Mouse (Mus musculus): ENCODE results near the gene Clca4a. TPM values are rescaled to one million over a fixed set of nuclear protein-coding genes. Genes with fewer than 3 reads are reported as not detected.

The Clca4a gene
- polyA plus RNA-seq (2015; fragmentation: Nextera tagmentation; extraction: Ambion mirVana) = 0.07 TPM in 1 of 2 replicates, not detected in the other

- H3K27ac ChIP-seq (ENCODE audit: low read length) = no peak within 1 kb of the TSS
- no peak within 1 kb of the TSS for H3K4me2 ChIP-seq (ENCODE audit: low read depth, low read length)
- H3K4me3 ChIP-seq (replicated peaks; ENCODE audit: low read length) = no peak within 1 kb of the TSS
- H3K9ac ChIP-seq (ENCODE audit: low read length) = no peak within 1 kb of the TSS
- H3K4me1 ChIP-seq (ENCODE audit: control insufficient read depth, insufficient read depth, low read length) = no peaks in the 10 kb centered on the region
- H3K27me3 ChIP-seq (ENCODE audit: control insufficient read depth, insufficient read depth, low read length) = no peaks in the 10 kb centered on the region
- no peaks in the 10 kb centered on the region for H3K9me3 ChIP-seq (replicated peaks; ENCODE audit: control insufficient read depth, low read length)
- ATAC-seq (ENCODE audit: insufficient read depth, low FRiP score) = no peak
- H3K36me3 ChIP-seq (ENCODE audit: control insufficient read depth, insufficient read depth, low read length) = no peaks in the 10 kb centered on the region
These were observed at the start of gene Clca4a for GRCm38 (mm10) chr3:144974945-144975344. Gene Clca4a (minus strand): TSS chr3:144975045.

- H3K4me1 ChIP-seq (ENCODE audit: control insufficient read depth, insufficient read depth, low read length) = no peaks in the 10 kb centered on the region
- no peaks in the 10 kb centered on the region for H3K36me3 ChIP-seq (ENCODE audit: control insufficient read depth, insufficient read depth, low read length)
- no peak overlapping the region for H3K4me3 ChIP-seq (replicated peaks; ENCODE audit: low read length)
- no peak overlapping the region for H3K27ac ChIP-seq (ENCODE audit: low read length)
- H3K9ac ChIP-seq (ENCODE audit: low read length) = no peak overlapping the region
- no peaks in the 10 kb centered on the region for H3K9me3 ChIP-seq (replicated peaks; ENCODE audit: control insufficient read depth, low read length)
- no peak for ATAC-seq (ENCODE audit: insufficient read depth, low FRiP score)
- no peaks in the 10 kb centered on the region for H3K27me3 ChIP-seq (ENCODE audit: control insufficient read depth, insufficient read depth, low read length)
- no peak overlapping the region for H3K4me2 ChIP-seq (ENCODE audit: low read depth, low read length)
- WGBS = 68% methylated on average over 3 of the region's 3 CpGs
These were observed 43.0 kb upstream of the Clca4a start for GRCm38 (mm10) chr3:145017807-145018206.

- Histone ChIP-seq H3K27ac (ENCODE audit: low read length) (no peak overlapping the region), H3K4me3 (replicated peaks; ENCODE audit: low read length) (no peak overlapping the region), H3K4me2 (ENCODE audit: low read depth, low read length) (no peak overlapping the region), H3K4me1 (ENCODE audit: control insufficient read depth, insufficient read depth, low read length) (no peaks in the 10 kb centered on the region), H3K9ac (ENCODE audit: low read length) (no peak overlapping the region), H3K27me3 (ENCODE audit: control insufficient read depth, insufficient read depth, low read length) (no peaks in the 10 kb centered on the region), H3K9me3 (replicated peaks; ENCODE audit: control insufficient read depth, low read length) (no peaks in the 10 kb centered on the region), H3K36me3 (ENCODE audit: control insufficient read depth, insufficient read depth, low read length) (no peaks in the 10 kb centered on the region)
- WGBS = 35% methylated on average over 5 of the region's 5 CpGs
- no peak for ATAC-seq (ENCODE audit: insufficient read depth, low FRiP score)
These were observed 29.6 kb upstream of the Clca4a start for GRCm38 (mm10) chr3:145004422-145004821.

- Histone ChIP-seq H3K4me3 (replicated peaks; ENCODE audit: low read length) (no peak overlapping the region), H3K4me1 (ENCODE audit: control insufficient read depth, insufficient read depth, low read length) (no peaks in the 10 kb centered on the region), H3K4me2 (ENCODE audit: low read depth, low read length) (no peak overlapping the region), H3K27ac (ENCODE audit: low read length) (no peak overlapping the region), H3K27me3 (ENCODE audit: control insufficient read depth, insufficient read depth, low read length) (no peaks in the 10 kb centered on the region), H3K9me3 (replicated peaks; ENCODE audit: control insufficient read depth, low read length) (no peaks in the 10 kb centered on the region), H3K9ac (ENCODE audit: low read length) (no peak overlapping the region), H3K36me3 (ENCODE audit: control insufficient read depth, insufficient read depth, low read length) (no peaks in the 10 kb centered on the region)
- ATAC-seq (ENCODE audit: insufficient read depth, low FRiP score) = no peak
- WGBS = 43% methylated on average over 1 of the region's 1 CpGs
These were observed 26.1 kb upstream of the Clca4a start for GRCm38 (mm10) chr3:145000912-145001311.

GRCm38 (mm10) chr3:144993055-144993454 lies 18.2 kb upstream of the Clca4a start:
- no peaks in the 10 kb centered on the region for H3K9me3 ChIP-seq (replicated peaks; ENCODE audit: control insufficient read depth, low read length)
- WGBS = 76% methylated on average over 5 of the region's 5 CpGs
- H3K4me3 ChIP-seq (replicated peaks; ENCODE audit: low read length) = no peak overlapping the region
- no peaks in the 10 kb centered on the region for H3K36me3 ChIP-seq (ENCODE audit: control insufficient read depth, insufficient read depth, low read length)
- no peak overlapping the region for H3K27ac ChIP-seq (ENCODE audit: low read length)
- no peak overlapping the region for H3K9ac ChIP-seq (ENCODE audit: low read length)
- no peaks in the 10 kb centered on the region for H3K4me1 ChIP-seq (ENCODE audit: control insufficient read depth, insufficient read depth, low read length)
- no peaks in the 10 kb centered on the region for H3K27me3 ChIP-seq (ENCODE audit: control insufficient read depth, insufficient read depth, low read length)
- no peak overlapping the region for H3K4me2 ChIP-seq (ENCODE audit: low read depth, low read length)
- ATAC-seq (ENCODE audit: insufficient read depth, low FRiP score) = no peak

GRCm38 (mm10) chr3:144992618-144993017 lies 17.8 kb upstream of the Clca4a start:
- no peaks in the 10 kb centered on the region for H3K9me3 ChIP-seq (replicated peaks; ENCODE audit: control insufficient read depth, low read length)
- H3K27me3 ChIP-seq (ENCODE audit: control insufficient read depth, insufficient read depth, low read length) = no peaks in the 10 kb centered on the region
- H3K4me3 ChIP-seq (replicated peaks; ENCODE audit: low read length) = no peak overlapping the region
- no peak overlapping the region for H3K4me2 ChIP-seq (ENCODE audit: low read depth, low read length)
- H3K27ac ChIP-seq (ENCODE audit: low read length) = no peak overlapping the region
- no peak for ATAC-seq (ENCODE audit: insufficient read depth, low FRiP score)
- no peak overlapping the region for H3K9ac ChIP-seq (ENCODE audit: low read length)
- H3K36me3 ChIP-seq (ENCODE audit: control insufficient read depth, insufficient read depth, low read length) = no peaks in the 10 kb centered on the region
- no peaks in the 10 kb centered on the region for H3K4me1 ChIP-seq (ENCODE audit: control insufficient read depth, insufficient read depth, low read length)

GRCm38 (mm10) chr3:144985890-144986289 lies 11.0 kb upstream of the Clca4a start:
- Histone ChIP-seq H3K27ac (ENCODE audit: low read length) (no peak overlapping the region), H3K36me3 (ENCODE audit: control insufficient read depth, insufficient read depth, low read length) (no peaks in the 10 kb centered on the region), H3K4me1 (ENCODE audit: control insufficient read depth, insufficient read depth, low read length) (no peaks in the 10 kb centered on the region), H3K27me3 (ENCODE audit: control insufficient read depth, insufficient read depth, low read length) (no peaks in the 10 kb centered on the region), H3K9ac (ENCODE audit: low read length) (no peak overlapping the region), H3K4me2 (ENCODE audit: low read depth, low read length) (no peak overlapping the region), H3K9me3 (replicated peaks; ENCODE audit: control insufficient read depth, low read length) (no peaks in the 10 kb centered on the region), H3K4me3 (replicated peaks; ENCODE audit: low read length) (no peak overlapping the region)
- WGBS = 58% methylated on average over 5 of the region's 5 CpGs
- no peak for ATAC-seq (ENCODE audit: insufficient read depth, low FRiP score)

GRCm38 (mm10) chr3:144980551-144980950 lies 5.7 kb upstream of the Clca4a start:
- no peak for ATAC-seq (ENCODE audit: insufficient read depth, low FRiP score)
- 82% methylated on average over 6 of the region's 6 CpGs for WGBS

GRCm38 (mm10) chr3:144977631-144978030 lies 2.8 kb upstream of the Clca4a start:
- Histone ChIP-seq H3K9ac (ENCODE audit: low read length) (no peak overlapping the region), H3K9me3 (replicated peaks; ENCODE audit: control insufficient read depth, low read length) (no peaks in the 10 kb centered on the region), H3K36me3 (ENCODE audit: control insufficient read depth, insufficient read depth, low read length) (no peaks in the 10 kb centered on the region), H3K4me2 (ENCODE audit: low read depth, low read length) (no peak overlapping the region), H3K27me3 (ENCODE audit: control insufficient read depth, insufficient read depth, low read length) (no peaks in the 10 kb centered on the region), H3K4me3 (replicated peaks; ENCODE audit: low read length) (no peak overlapping the region), H3K27ac (ENCODE audit: low read length) (no peak overlapping the region), H3K4me1 (ENCODE audit: control insufficient read depth, insufficient read depth, low read length) (no peaks in the 10 kb centered on the region)
- no peak for ATAC-seq (ENCODE audit: insufficient read depth, low FRiP score)
- WGBS = 52% methylated on average over 4 of the region's 4 CpGs

More at GRCm38 (mm10) chr3:144980551-144980950, 5.7 kb upstream of the Clca4a start:
- Histone ChIP-seq H3K27me3 (ENCODE audit: control insufficient read depth, insufficient read depth, low read length) (no peaks in the 10 kb centered on the region), H3K4me3 (replicated peaks; ENCODE audit: low read length) (no peak overlapping the region), H3K9ac (ENCODE audit: low read length) (no peak overlapping the region), H3K36me3 (ENCODE audit: control insufficient read depth, insufficient read depth, low read length) (no peaks in the 10 kb centered on the region), H3K4me2 (ENCODE audit: low read depth, low read length) (no peak overlapping the region), H3K27ac (ENCODE audit: low read length) (no peak overlapping the region), H3K4me1 (ENCODE audit: control insufficient read depth, insufficient read depth, low read length) (no peaks in the 10 kb centered on the region), H3K9me3 (replicated peaks; ENCODE audit: control insufficient read depth, low read length) (no peaks in the 10 kb centered on the region)

GRCm38 (mm10) chr3:144976091-144976490 lies 1.2 kb upstream of the Clca4a start:
- Histone ChIP-seq H3K36me3 (ENCODE audit: control insufficient read depth, insufficient read depth, low read length) (no peaks in the 10 kb centered on the region), H3K9me3 (replicated peaks; ENCODE audit: control insufficient read depth, low read length) (no peaks in the 10 kb centered on the region), H3K4me1 (ENCODE audit: control insufficient read depth, insufficient read depth, low read length) (no peaks in the 10 kb centered on the region), H3K27ac (ENCODE audit: low read length) (no peak overlapping the region), H3K27me3 (ENCODE audit: control insufficient read depth, insufficient read depth, low read length) (no peaks in the 10 kb centered on the region), H3K4me2 (ENCODE audit: low read depth, low read length) (no peak overlapping the region), H3K9ac (ENCODE audit: low read length) (no peak overlapping the region), H3K4me3 (replicated peaks; ENCODE audit: low read length) (no peak overlapping the region)
- no peak for ATAC-seq (ENCODE audit: insufficient read depth, low FRiP score)
- WGBS = 68% methylated on average over 1 of the region's 1 CpGs
